Mouse (Mus musculus) neural tube, embryonic 15.5 days (tissue): ENCODE measurements at regions not wholly inside any gene's neighbourhood (a gene's known extent, or its start where the extent isn't known, plus 50 kb on each side); places are given as distances from the start of the nearest gene placed in this dataset.
A peak's percentile ranks its signal among the peaks of the same experiment; 100 is the strongest.

Experiments used
- ATAC-seq: fragments of 200-750 bp; cut with Nextera tagmentation; 2 replicates; pipeline ENCODE4 v1.8.0; 2017; ENCODE audit warnings: mild to moderate bottlenecking, moderate TSS enrichment, moderate library complexity; ENCODE audit not compliant: low FRiP score
- H3K27ac ChIP-seq: fragments of 300-500 bp; sonication (generic); replicated peaks from 2 replicates; pipeline ENCODE4 v1.5.1; 2015; ENCODE audit warnings: mild to moderate bottlenecking, inconsistent platforms
- H3K27me3 ChIP-seq: fragments of 300-500 bp; sonication (generic); replicated peaks from 2 replicates; pipeline ENCODE4 v1.6.1; 2015; ENCODE audit warnings: inconsistent platforms
- H3K36me3 ChIP-seq: fragments of 300-500 bp; sonication (generic); 2 replicates; pipeline ENCODE4 v1.6.1; 2015; ENCODE audit warnings: inconsistent platforms
- H3K4me1 ChIP-seq: fragments of 300-500 bp; sonication (generic); 2 replicates; pipeline ENCODE4 v1.6.1; 2015; ENCODE audit warnings: inconsistent platforms
- H3K4me2 ChIP-seq: fragments of 300-500 bp; sonication (generic); 2 replicates; pipeline ENCODE4 v1.6.1; 2015; ENCODE audit warnings: inconsistent platforms, mild to moderate bottlenecking, moderate library complexity
- H3K4me3 ChIP-seq: fragments of 300-500 bp; sonication (generic); replicated peaks from 2 replicates; pipeline ENCODE4 v1.5.1; 2015; ENCODE audit warnings: mild to moderate bottlenecking, inconsistent platforms
- H3K9ac ChIP-seq: fragments of 300-500 bp; sonication (generic); replicated peaks from 2 replicates; pipeline ENCODE4 v1.6.1; 2015; ENCODE audit warnings: mild to moderate bottlenecking, inconsistent platforms
- H3K9me3 ChIP-seq: fragments of 300-500 bp; sonication (generic); replicated peaks from 2 replicates; pipeline ENCODE4 v1.6.1; 2016; ENCODE audit warnings: inconsistent platforms
- WGBS: fragments of 180-500 bp; shearing (Covaris S2); methylation state at CpG from one replicate; pipeline ENCODE4 v1.1.7; 2015; ENCODE audit warnings: mixed read lengths; 5-methylcytosine and 5-hydroxymethylcytosine counted together

- Histone ChIP-seq H3K27ac (peak overlapping the region; percentile 41; the same call in 1 of the 2 replicates), H3K4me1 (peaks cover 17% of the 10 kb centered on the region), H3K36me3 (no peaks in the 10 kb centered on the region), H3K4me3 (no peak overlapping the region), H3K9me3 (no peaks in the 10 kb centered on the region), H3K4me2 (no peak overlapping the region), H3K9ac (no peak overlapping the region), H3K27me3 (no peaks in the 10 kb centered on the region)
- no peak for ATAC-seq
- 96% methylated on average over 1 of the region's 1 CpGs for WGBS
Observed at GRCm38 (mm10) chr12:45833871-45834270, 759.4 kb upstream of the Stxbp6 start.

DNA sequence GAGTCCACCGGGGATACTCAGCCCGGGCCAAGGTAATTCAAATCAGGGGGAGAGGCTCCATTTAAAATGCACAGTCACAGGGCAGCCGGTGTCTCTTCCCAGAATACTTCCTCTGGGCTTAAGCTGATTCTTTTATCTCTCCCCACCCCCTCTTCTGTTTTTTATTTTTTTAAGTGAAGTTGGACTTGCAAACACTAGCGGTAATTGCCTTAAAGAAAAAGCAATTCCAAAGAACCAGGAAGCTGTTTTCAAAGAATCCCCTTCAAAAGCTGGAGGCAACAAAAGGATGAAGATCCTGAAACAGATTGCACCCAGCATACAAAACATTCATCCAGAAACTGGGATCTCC, 758.9 kb upstream of the Stxbp6 start:
- Histone ChIP-seq H3K9ac (no peak overlapping the region), H3K27me3 (no peaks in the 10 kb centered on the region), H3K4me1 (peaks cover 17% of the 10 kb centered on the region), H3K4me2 (peak overlapping the region; percentile 11; the same call in 1 of the 2 replicates), H3K27ac (peak overlapping the region; percentile 41; the same call in 1 of the 2 replicates), H3K36me3 (no peaks in the 10 kb centered on the region), H3K4me3 (no peak overlapping the region), H3K9me3 (no peaks in the 10 kb centered on the region)
- ATAC-seq = peak; percentile 78
- WGBS = 8% methylated on average over 4 of the region's 4 CpGs

GRCm38 (mm10) chr12:45832671-45833413, 758.3 kb upstream of the Stxbp6 start:
- Histone ChIP-seq H3K4me1 (peaks cover 17% of the 10 kb centered on the region), H3K36me3 (no peaks in the 10 kb centered on the region), H3K9ac (no peak overlapping the region), H3K4me2 (peak overlapping the region; percentile 11; the same call in 1 of the 2 replicates), H3K27ac (no peak overlapping the region), H3K27me3 (no peaks in the 10 kb centered on the region), H3K9me3 (no peaks in the 10 kb centered on the region), H3K4me3 (no peak overlapping the region)
- ATAC-seq = peak; percentile 50
- WGBS = 25% methylated on average over 9 of the region's 9 CpGs

DNA sequence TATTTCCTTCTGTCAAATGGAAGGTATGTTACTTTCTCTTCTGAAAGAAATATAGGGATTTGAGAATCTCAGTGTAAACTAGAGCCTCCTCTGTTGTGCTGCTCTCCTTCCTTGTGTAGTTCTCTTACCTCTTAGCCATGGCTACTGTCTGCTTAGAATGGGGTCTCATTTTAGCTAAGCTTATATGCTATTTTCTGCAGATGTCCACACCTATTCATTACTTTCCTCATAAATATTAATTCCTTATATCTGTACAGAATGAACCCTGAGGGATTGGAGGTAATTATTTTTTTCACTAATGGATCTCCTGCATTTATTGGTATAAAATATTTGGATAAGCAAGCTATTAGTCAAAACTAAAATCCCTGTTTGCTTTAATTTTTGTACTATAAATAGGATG, 750.4 kb upstream of the Stxbp6 start:
- no peak overlapping the region for H3K4me3 ChIP-seq
- H3K4me1 ChIP-seq = no peaks in the 10 kb centered on the region
- H3K27ac ChIP-seq = no peak overlapping the region
- no peaks in the 10 kb centered on the region for H3K9me3 ChIP-seq
- no peaks in the 10 kb centered on the region for H3K36me3 ChIP-seq
- no peaks in the 10 kb centered on the region for H3K27me3 ChIP-seq
- H3K9ac ChIP-seq = no peak overlapping the region
- no peak for ATAC-seq
- H3K4me2 ChIP-seq = no peak overlapping the region
